Mouse (Mus musculus) liver, adult 2 months (tissue): ENCODE measurements at regions not wholly inside any gene's neighbourhood (a gene's known extent, or its start where the extent isn't known, plus 50 kb on each side); places are given as distances from the start of the nearest gene placed in this dataset.
"Not testable (repeated sequence)": the region's sequence is repeated elsewhere in the genome, so short reads cannot be mapped to it uniquely, and the experiment has no call there.

Experiments used
- DNase-seq: peaks from one replicate; pipeline ENCODE4 v3.0.0-alpha.2; 2011; ENCODE audit warnings: low read depth, low spot score; ENCODE audit errors: extremely low read depth
- H3K27ac ChIP-seq: fragments of 200-500 bp; replicated peaks from 2 replicates; pipeline ENCODE4 v1.5.1; 2012; ENCODE audit warnings: low read depth, mild to moderate bottlenecking, control low read depth, inconsistent platforms, low read length; ENCODE audit not compliant: insufficient read depth
- H3K27me3 ChIP-seq: fragments of 200-500 bp; 2 replicates; pipeline ENCODE4 v1.6.1; 2012; ENCODE audit warnings: mild to moderate bottlenecking, moderate library complexity, low read length, inconsistent platforms; ENCODE audit not compliant: control insufficient read depth, insufficient read depth
- H3K36me3 ChIP-seq: fragments of 200-500 bp; 2 replicates; pipeline ENCODE4 v1.6.1; 2012; ENCODE audit warnings: low read length, inconsistent platforms; ENCODE audit not compliant: control insufficient read depth, insufficient read depth
- H3K4me1 ChIP-seq: fragments of 200-500 bp; 2 replicates; pipeline ENCODE4 v1.6.1; 2011; ENCODE audit warnings: low read length; ENCODE audit not compliant: control insufficient read depth, insufficient read depth
- H3K4me3 ChIP-seq: fragments of 200-500 bp; 2 replicates; pipeline ENCODE4 v1.5.1; 2011; ENCODE audit warnings: low read depth, mild to moderate bottlenecking, control low read depth, low read length, moderate library complexity; ENCODE audit not compliant: insufficient read depth
- H3K79me2 ChIP-seq: fragments of 200-500 bp; 2 replicates; pipeline ENCODE4 v1.6.1; 2012; ENCODE audit warnings: inconsistent platforms, mild to moderate bottlenecking, low read length, moderate library complexity; ENCODE audit not compliant: control insufficient read depth, insufficient read depth
- H3K9ac ChIP-seq: fragments of 200-500 bp; 2 replicates; pipeline ENCODE4 v1.6.1; 2012; ENCODE audit warnings: low read depth, mild to moderate bottlenecking, control low read depth, inconsistent platforms, low read length
- CTCF ChIP-seq: fragments of 200-500 bp; IDR thresholded peaks from 2 replicates; pipeline ENCODE4 v1.5.1; 2011; ENCODE audit warnings: low read depth, low read length, control low read depth
- POLR2A ChIP-seq: fragments of 200-500 bp; IDR thresholded peaks from 2 replicates; pipeline ENCODE4 v1.6.1; 2011; ENCODE audit warnings: low read length, control low read depth; ENCODE audit not compliant: insufficient read depth; ENCODE audit errors: extremely low read depth
- WGBS: fragments of 180-500 bp; shearing (Covaris S2); methylation state at CpG from one replicate; pipeline ENCODE4 v1.1.7; 2018; 5-methylcytosine and 5-hydroxymethylcytosine counted together

- Histone ChIP-seq H3K9ac (no peak overlapping the region), H3K4me1 (no peaks in the 10 kb centered on the region), H3K27ac (no peak overlapping the region), H3K79me2 (no peaks in the 10 kb centered on the region), H3K4me3 (no peak overlapping the region), H3K27me3 (no peaks in the 10 kb centered on the region), H3K36me3 (no peaks in the 10 kb centered on the region)
- DNase-seq = peak; percentile 32
- TF ChIP-seq POLR2A = no peak
- TF ChIP-seq CTCF = peak; percentile 40
- 72% methylated on average over 9 of the region's 9 CpGs for WGBS
Measured at GRCm38 (mm10) chr6:81817050-81817827, 106.2 kb upstream of the Gcfc2 start.

GRCm38 (mm10) chr6:81818573-81818972, 104.9 kb upstream of the Gcfc2 start:
- Histone ChIP-seq H3K9ac (no peak overlapping the region), H3K4me1 (no peaks in the 10 kb centered on the region), H3K36me3 (no peaks in the 10 kb centered on the region), H3K27ac (no peak overlapping the region), H3K79me2 (no peaks in the 10 kb centered on the region), H3K4me3 (no peak overlapping the region), H3K27me3 (no peaks in the 10 kb centered on the region)
- WGBS = 93% methylated on average over 10 of the region's 10 CpGs
- TF ChIP-seq CTCF = no peak
- TF ChIP-seq POLR2A = no peak
- no peak for DNase-seq

DNA sequence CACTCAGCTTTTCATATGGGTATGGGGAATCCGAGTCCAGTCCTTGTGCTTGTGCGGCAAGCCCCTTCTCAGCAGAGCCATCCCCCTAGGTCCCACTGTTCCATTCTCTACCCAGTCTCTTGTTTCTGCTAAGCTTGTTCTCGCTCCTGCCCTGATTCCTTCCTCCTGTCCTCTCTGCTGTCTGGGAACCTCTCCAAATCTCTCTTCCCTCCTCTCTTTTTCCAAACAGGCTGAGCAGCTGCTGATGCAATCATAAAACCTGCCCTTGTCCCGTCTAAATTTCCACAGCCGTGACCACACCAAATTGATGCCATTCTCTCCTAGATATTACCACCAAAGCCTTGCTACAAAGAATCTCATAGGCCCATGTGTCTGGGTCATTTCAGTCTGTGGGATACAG, 103.4 kb upstream of the Gcfc2 start:
- Histone ChIP-seq H3K27ac (no peak overlapping the region), H3K9ac (no peak overlapping the region), H3K4me1 (no peaks in the 10 kb centered on the region), H3K36me3 (no peaks in the 10 kb centered on the region), H3K27me3 (no peaks in the 10 kb centered on the region), H3K4me3 (no peak overlapping the region), H3K79me2 (no peaks in the 10 kb centered on the region)
- no peak for DNase-seq
- TF ChIP-seq CTCF (no peak), POLR2A (no peak)
- 72% methylated on average over 5 of the region's 5 CpGs for WGBS

- no peak overlapping the region for H3K9ac ChIP-seq
Measured at GRCm38 (mm10) chr6:81839474-81840153, 83.9 kb upstream of the Gcfc2 start.

DNA sequence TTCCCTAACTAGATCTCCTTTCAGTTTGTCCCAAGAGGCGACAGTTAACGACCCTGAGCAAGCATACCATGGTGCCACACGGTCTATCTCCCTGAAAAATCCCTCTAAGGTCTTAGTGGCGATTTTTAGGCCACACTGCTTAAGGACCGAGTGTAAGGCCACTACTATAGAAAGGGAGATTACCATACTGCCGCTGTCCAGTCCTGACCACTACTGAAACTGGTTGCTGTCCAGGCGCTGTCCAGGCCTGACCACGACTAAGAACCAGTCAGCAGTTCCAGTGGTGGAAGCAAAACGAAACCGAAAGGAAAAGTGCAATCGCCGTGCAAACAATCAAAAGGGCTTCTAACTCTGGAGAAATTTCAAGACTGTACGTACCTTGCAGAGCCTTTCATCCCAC, 55.3 kb upstream of the Gcfc2 start:
- DNase-seq, H3K27ac ChIP-seq, H3K9ac ChIP-seq, H3K79me2 ChIP-seq, H3K4me3 ChIP-seq, H3K27me3 ChIP-seq, H3K4me1 ChIP-seq, H3K36me3 ChIP-seq: not testable (repeated sequence)
- 86% methylated on average over 13 of the region's 13 CpGs for WGBS

More at GRCm38 (mm10) chr6:81839474-81840153, 83.9 kb upstream of the Gcfc2 start:
- no peak overlapping the region for H3K27ac ChIP-seq
- TF ChIP-seq POLR2A = no peak
- TF ChIP-seq CTCF = no peak
- no peak for DNase-seq
- no peaks in the 10 kb centered on the region for H3K36me3 ChIP-seq
- no peaks in the 10 kb centered on the region for H3K4me1 ChIP-seq
- no peak overlapping the region for H3K4me3 ChIP-seq
- 66% methylated on average over 11 of the region's 11 CpGs for WGBS
- H3K27me3 ChIP-seq = no peaks in the 10 kb centered on the region
- no peaks in the 10 kb centered on the region for H3K79me2 ChIP-seq
